Mouse (Mus musculus): ENCODE results near the gene Lgi2.

- TF ChIP-seq CTCF (IDR thresholded peaks at IDR 0.05; ENCODE audit: extremely low read depth, insufficient read depth, low read length) (no peak), POLR2A (IDR thresholded peaks at IDR 0.05; ENCODE audit: extremely low read depth, insufficient read depth, low read length) (no peak)
Observed at GRCm38 (mm10) chr5:52614686-52615085, 48.4 kb upstream of the Lgi2 start.
